Mouse (Mus musculus) kidney, embryonic 16.5 days (tissue): ENCODE data around the gene C030005K15Rik. TPM values are rescaled to one million over a fixed set of nuclear protein-coding genes. Genes with fewer than 3 reads are reported as not detected.
"Not testable (repeated sequence)": the region's sequence is repeated elsewhere in the genome, so short reads cannot be mapped to it uniquely, and the experiment has no call there.

ENCODE experiments used
- ATAC-seq: fragments of 200-750 bp; cut with Nextera tagmentation; 2 replicates; pipeline ENCODE4 v1.8.0; 2017; ENCODE audit warnings: moderate TSS enrichment; ENCODE audit not compliant: low FRiP score, low TSS enrichment
- H3K27ac ChIP-seq: fragments of 300-500 bp; sonication (generic); 2 replicates; pipeline ENCODE4 v1.5.1; 2014; ENCODE audit warnings: low read length
- H3K27me3 ChIP-seq: fragments of 300-500 bp; sonication (generic); 2 replicates; pipeline ENCODE4 v1.6.1; 2014; ENCODE audit warnings: low read length, control low read depth, mixed read lengths; ENCODE audit not compliant: insufficient read depth
- H3K36me3 ChIP-seq: fragments of 300-500 bp; sonication (generic); 2 replicates; pipeline ENCODE4 v1.6.1; 2014; ENCODE audit warnings: low read length, control low read depth, mixed read lengths; ENCODE audit not compliant: insufficient read depth
- H3K4me1 ChIP-seq: fragments of 300-500 bp; sonication (generic); 2 replicates; pipeline ENCODE4 v1.6.1; 2014; ENCODE audit warnings: low read length, control low read depth, mixed read lengths; ENCODE audit not compliant: insufficient read depth
- H3K4me2 ChIP-seq: fragments of 300-500 bp; sonication (generic); replicated peaks from 2 replicates; pipeline ENCODE4 v1.6.1; 2014; ENCODE audit warnings: low read depth, low read length
- H3K4me3 ChIP-seq: fragments of 300-500 bp; sonication (generic); 2 replicates; pipeline ENCODE4 v1.5.1; 2014; ENCODE audit warnings: mild to moderate bottlenecking, low read length
- H3K9ac ChIP-seq: fragments of 300-500 bp; sonication (generic); replicated peaks from 2 replicates; pipeline ENCODE4 v1.6.1; 2014; ENCODE audit warnings: low read length
- H3K9me3 ChIP-seq: fragments of 300-500 bp; sonication (generic); 2 replicates; pipeline ENCODE4 v1.6.1; 2016; ENCODE audit warnings: low read length, control low read depth
- WGBS: fragments of 180-500 bp; shearing (Covaris S2); extraction: QIAGEN DNeasy Blood & Tissue Kit; methylation state at CpG from one replicate; pipeline ENCODE4 v1.1.7; 2014; 5-methylcytosine and 5-hydroxymethylcytosine counted together
- polyA plus RNA-seq: library from polyadenylated mRNA; unstranded; fragments of >200 nt; fragmentation: Nextera tagmentation; extraction: Ambion mirVana; gene quantifications from 2 replicates; pipeline ENCODE4 v1.2.1, GENCODE M21; 2015

The C030005K15Rik gene
- not detected in 2 replicates for polyA plus RNA-seq

DNA sequence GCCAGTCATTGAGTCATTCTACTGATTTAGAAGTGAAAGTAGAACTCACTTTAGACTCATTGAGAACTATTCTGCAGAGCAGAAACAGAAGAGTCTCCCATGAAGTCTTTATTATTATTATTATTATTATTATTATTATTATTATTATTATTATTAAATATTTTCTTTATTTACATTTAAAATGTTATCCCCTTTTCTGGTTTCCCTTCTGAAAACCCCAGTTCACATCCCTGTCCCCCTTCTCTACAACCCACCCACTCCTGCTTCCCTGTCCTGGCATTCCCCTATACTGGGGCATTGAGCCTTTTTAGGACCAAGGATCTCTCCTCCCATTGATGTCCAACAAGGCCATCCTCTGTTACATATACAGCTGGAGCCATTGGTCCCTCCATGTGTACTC, at the start of gene C030005K15Rik:
Gene C030005K15Rik, minus strand, starts transcription at position 101 of the 400 bp plus-strand sequence.
- H3K36me3 ChIP-seq, H3K4me2 ChIP-seq, ATAC-seq, H3K27ac ChIP-seq, H3K4me3 ChIP-seq, H3K9me3 ChIP-seq, H3K4me1 ChIP-seq, H3K9ac ChIP-seq, H3K27me3 ChIP-seq: not testable (repeated sequence)

DNA sequence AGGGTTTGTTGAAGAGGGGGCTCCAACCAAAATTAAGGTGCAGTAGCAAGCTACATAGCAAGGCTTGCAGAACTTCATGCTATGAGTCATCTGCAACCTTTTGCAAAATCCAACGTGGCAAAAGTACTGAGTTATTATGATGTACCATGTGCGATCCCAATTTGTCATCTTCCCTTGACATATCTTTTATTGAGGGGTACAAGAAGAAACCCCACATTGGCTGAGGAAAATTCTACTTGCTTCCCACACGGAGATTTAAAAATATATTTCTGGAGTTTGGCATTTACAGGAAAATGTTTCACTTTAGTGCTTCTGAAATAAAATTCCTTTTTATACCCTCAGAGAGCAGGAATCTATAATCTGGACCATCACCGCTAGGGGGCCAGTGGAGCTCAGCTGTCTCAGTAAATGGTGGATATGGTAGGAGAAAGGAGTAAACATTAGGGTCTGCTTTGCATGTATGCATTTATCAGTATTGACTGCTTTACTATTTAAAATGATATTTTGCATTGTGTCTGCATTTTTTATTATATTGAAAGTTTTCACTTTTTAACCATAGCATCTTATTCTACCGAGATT, 41.7 kb upstream of the C030005K15Rik start:
- no peaks in the 10 kb centered on the region for H3K27me3 ChIP-seq
- no peak overlapping the region for H3K4me3 ChIP-seq
- no peak for ATAC-seq
- H3K9me3 ChIP-seq, result no peaks in the 10 kb centered on the region
- WGBS, result 59% methylated on average over 5 of the region's 5 CpGs
- no peak overlapping the region for H3K9ac ChIP-seq
- H3K27ac ChIP-seq, result no peak overlapping the region
- no peaks in the 10 kb centered on the region for H3K36me3 ChIP-seq
- no peak overlapping the region for H3K4me2 ChIP-seq
- H3K4me1 ChIP-seq, result no peaks in the 10 kb centered on the region

DNA sequence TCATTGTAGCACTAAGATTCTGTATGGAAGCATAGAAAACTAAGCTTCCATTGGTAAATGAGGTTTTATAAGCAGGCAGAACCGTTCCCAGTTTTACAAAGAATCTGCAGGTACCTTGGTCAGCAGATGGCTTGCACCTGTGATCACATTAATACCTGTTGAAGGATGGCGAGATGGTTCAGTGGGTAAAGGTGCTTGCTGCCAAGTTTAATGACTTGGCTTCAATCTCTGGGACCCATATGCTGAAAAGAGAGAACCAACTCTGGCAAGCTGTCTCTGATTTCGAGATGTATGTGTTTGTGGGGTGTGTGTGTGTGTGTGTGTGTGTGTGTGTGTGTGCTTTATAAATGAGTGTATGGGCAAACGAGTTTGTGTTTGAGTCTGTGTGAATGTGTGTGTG, 27.3 kb upstream of the C030005K15Rik start:
- H3K27ac ChIP-seq, result no peak overlapping the region
- no peak for ATAC-seq
- WGBS, result 73% methylated on average over 4 of the region's 4 CpGs
- H3K27me3 ChIP-seq, result no peaks in the 10 kb centered on the region
- H3K4me1 ChIP-seq, result no peaks in the 10 kb centered on the region
- H3K9me3 ChIP-seq, result no peaks in the 10 kb centered on the region
- no peak overlapping the region for H3K9ac ChIP-seq
- no peak overlapping the region for H3K4me2 ChIP-seq
- H3K4me3 ChIP-seq, result no peak overlapping the region
- H3K36me3 ChIP-seq, result no peaks in the 10 kb centered on the region

DNA sequence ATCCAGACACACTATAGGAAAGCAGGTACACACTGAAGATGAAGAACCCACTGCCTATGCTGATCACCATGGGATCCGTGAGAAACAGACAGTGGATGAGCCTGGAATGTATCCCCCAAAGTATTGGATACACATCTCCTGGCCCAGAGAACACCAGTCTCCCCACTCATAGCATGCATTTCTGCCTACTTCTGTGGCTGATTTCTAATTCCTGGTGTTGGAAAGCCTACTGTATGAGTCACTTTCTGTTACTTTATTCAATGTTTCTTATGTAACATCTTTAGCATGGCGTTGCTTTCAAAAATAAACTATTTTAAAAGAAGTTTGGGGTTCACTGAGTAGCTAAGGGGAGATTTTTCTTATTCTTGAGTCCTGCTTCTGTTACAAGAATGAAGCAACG, 20.7 kb upstream of the C030005K15Rik start:
- WGBS, result 85% methylated on average over 3 of the region's 3 CpGs
- no peak overlapping the region for H3K4me2 ChIP-seq
- H3K36me3 ChIP-seq, result no peaks in the 10 kb centered on the region
- H3K27ac ChIP-seq, result no peak overlapping the region
- H3K4me1 ChIP-seq, result no peaks in the 10 kb centered on the region
- no peak for ATAC-seq
- H3K9me3 ChIP-seq, result no peaks in the 10 kb centered on the region
- H3K4me3 ChIP-seq, result no peak overlapping the region
- no peaks in the 10 kb centered on the region for H3K27me3 ChIP-seq
- H3K9ac ChIP-seq, result no peak overlapping the region

DNA sequence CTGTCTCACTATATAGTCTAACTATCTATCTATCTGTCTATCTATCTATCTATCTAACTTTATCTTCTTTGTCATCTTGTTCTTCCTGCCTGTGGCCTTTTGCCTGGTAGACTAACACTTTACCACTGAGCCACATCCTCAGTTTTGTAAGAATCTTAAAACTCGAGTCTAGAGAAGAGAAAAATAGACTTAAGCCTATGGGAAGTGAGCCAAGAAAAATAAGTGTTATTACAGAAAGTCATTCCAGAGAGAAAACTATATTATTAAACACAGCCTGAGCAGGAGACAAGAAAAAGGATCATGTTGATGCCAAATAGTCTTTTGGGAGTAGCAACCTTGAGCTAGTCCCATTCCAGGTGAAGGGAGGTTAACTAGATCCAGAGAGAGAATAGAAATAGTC, 626 bp downstream of the C030005K15Rik start:
- Histone ChIP-seq H3K4me3 (no peak overlapping the region), H3K9me3 (no peaks in the 10 kb centered on the region), H3K36me3 (no peaks in the 10 kb centered on the region), H3K4me1 (no peaks in the 10 kb centered on the region), H3K4me2 (no peak overlapping the region), H3K9ac (no peak overlapping the region), H3K27ac (no peak overlapping the region), H3K27me3 (no peaks in the 10 kb centered on the region)
- WGBS, result 26% methylated on average over 1 of the region's 1 CpGs
- ATAC-seq, result no peak

DNA sequence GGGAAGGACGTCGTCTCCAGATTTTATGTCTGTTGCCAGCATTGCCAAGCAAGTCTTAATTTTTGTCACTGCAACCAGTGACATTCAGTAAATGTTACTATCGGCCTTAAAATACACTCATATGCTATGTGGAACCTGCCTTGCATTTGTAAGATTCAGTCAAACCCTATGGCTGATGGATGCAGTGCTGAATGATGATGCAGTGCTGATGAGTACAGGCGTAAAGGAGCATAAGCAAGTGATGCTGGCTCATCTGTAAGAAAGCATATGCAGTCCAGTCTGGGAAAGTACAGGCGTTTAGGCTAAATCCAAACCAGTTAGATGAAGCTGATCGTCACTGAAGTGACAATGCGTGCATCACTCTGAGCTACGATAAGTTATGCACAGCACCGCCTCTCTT, 3.8 kb downstream of the C030005K15Rik start:
- H3K4me3 ChIP-seq, result no peak overlapping the region
- H3K27ac ChIP-seq, result no peak overlapping the region
- 93% methylated on average over 9 of the region's 9 CpGs for WGBS
- no peak overlapping the region for H3K4me2 ChIP-seq
- no peak overlapping the region for H3K9ac ChIP-seq
- no peaks in the 10 kb centered on the region for H3K4me1 ChIP-seq
- no peak for ATAC-seq
- H3K36me3 ChIP-seq, result no peaks in the 10 kb centered on the region
- no peaks in the 10 kb centered on the region for H3K27me3 ChIP-seq
- no peaks in the 10 kb centered on the region for H3K9me3 ChIP-seq

DNA sequence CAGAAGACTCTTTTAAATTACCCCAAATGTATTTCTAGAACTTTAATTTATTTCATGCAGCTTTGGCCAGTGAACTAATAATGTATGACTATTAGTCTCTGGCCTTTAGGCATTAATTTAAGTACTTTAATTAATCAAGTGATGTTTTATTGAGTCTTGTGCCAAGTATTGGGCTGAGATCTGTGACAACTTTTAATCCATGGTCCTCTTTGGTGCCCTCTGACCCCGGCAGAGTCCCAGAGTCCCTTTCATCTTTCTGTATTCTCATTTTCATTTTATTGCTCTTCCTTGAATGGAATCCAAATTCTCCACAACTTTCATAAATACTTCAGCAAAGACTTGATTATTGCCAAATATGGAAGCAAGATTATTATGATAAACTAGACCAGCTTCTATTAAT, 5.9 kb downstream of the C030005K15Rik start:
- Histone ChIP-seq H3K27ac (no peak overlapping the region), H3K4me3 (no peak overlapping the region), H3K27me3 (no peaks in the 10 kb centered on the region), H3K4me1 (no peaks in the 10 kb centered on the region), H3K36me3 (no peaks in the 10 kb centered on the region), H3K9ac (no peak overlapping the region), H3K9me3 (no peaks in the 10 kb centered on the region), H3K4me2 (no peak overlapping the region)
- WGBS, result 58% methylated on average over 1 of the region's 1 CpGs
- ATAC-seq, result peak; percentile 69

DNA sequence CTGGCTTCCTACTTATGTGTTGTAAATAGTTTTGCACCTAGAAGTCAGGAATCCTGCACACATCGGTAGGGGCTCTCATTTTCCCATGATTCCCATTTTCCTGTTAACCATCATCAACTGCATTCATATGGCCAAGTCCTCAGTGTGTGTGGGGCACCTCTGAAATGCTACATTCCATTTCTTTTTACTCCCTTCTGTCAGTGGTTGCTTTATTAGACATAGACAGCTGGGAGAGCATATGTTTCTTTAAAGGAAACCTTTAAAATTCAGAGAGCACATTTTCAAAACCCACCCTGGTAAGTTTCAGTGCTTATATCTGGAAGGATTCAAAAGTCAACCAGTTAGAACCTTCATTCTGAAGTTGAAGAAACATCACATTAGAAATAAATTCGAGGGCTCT, 8.5 kb downstream of the C030005K15Rik start:
- no peak overlapping the region for H3K27ac ChIP-seq
- no peak overlapping the region for H3K4me2 ChIP-seq
- WGBS, result 81% methylated on average over 2 of the region's 2 CpGs
- no peak overlapping the region for H3K9ac ChIP-seq
- H3K4me3 ChIP-seq, result no peak overlapping the region
- no peaks in the 10 kb centered on the region for H3K4me1 ChIP-seq
- no peak for ATAC-seq
- no peaks in the 10 kb centered on the region for H3K9me3 ChIP-seq
- H3K36me3 ChIP-seq, result no peaks in the 10 kb centered on the region
- no peaks in the 10 kb centered on the region for H3K27me3 ChIP-seq

DNA sequence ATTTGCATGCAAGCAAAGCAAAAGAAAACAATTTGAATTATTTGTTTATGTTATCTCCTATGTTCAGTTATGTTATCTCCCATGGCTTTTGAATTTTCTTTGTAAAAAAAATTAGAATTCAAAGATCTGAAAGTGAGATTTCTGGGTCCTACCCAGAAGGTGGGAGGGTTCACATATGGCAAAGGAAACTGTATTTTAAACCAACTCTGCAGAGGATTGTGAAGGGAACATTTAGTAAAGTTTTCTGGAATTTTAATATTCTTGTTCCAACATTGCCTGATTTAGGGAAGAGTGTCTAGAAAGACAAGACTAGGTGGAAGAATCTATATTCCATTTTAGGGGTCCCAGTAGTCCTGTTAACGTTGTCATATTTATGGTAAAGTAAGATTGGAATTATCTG, 9.3 kb downstream of the C030005K15Rik start:
- no peak for ATAC-seq

DNA sequence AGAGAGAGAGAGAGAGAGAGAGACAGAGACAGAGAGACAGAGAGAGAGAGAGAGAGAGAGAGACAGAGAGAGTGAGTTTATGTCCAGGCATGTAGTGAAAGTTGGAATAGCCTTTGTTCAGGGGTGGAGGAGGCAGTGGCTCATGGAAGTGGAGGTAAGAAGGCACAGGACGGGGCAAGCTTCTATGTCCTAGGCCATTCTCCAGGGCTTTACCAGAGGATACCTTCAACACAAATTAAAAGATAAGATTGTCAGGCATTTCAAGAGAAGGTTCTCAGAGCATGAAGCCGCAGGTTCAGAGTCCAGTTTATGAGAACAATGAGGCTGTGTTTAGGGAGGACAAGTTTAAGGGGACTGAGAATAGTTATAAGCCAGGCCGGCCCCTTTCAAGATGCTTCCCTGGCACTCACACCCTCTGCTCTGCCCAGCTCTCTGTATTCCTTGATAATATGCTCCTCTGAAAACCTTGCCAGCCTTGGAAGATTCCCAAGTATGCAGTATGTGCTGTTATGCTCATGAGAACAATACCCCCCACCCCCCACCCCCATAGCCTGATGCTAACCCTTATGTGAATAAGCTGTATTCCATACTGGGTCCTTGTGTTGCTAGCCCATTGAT, 11.2 kb downstream of the C030005K15Rik start:
- H3K4me3 ChIP-seq, result no peak overlapping the region
- H3K27ac ChIP-seq, result no peak overlapping the region
- no peaks in the 10 kb centered on the region for H3K4me1 ChIP-seq
- H3K9me3 ChIP-seq, result no peaks in the 10 kb centered on the region
- no peak overlapping the region for H3K9ac ChIP-seq
- H3K4me2 ChIP-seq, result no peak overlapping the region
- H3K27me3 ChIP-seq, result no peaks in the 10 kb centered on the region
- no peak for ATAC-seq
- H3K36me3 ChIP-seq, result no peaks in the 10 kb centered on the region
- WGBS, result 86% methylated on average over 3 of the region's 3 CpGs

More for the DNA sequence above, 9.3 kb downstream of the C030005K15Rik start:
- Histone ChIP-seq H3K4me3 (no peak overlapping the region), H3K36me3 (no peaks in the 10 kb centered on the region), H3K9me3 (no peaks in the 10 kb centered on the region), H3K9ac (no peak overlapping the region), H3K27me3 (no peaks in the 10 kb centered on the region), H3K27ac (no peak overlapping the region), H3K4me1 (no peaks in the 10 kb centered on the region), H3K4me2 (no peak overlapping the region)
- 90% methylated on average over 1 of the region's 1 CpGs for WGBS
